Mouse (Mus musculus) G1E (cell line): ENCODE measurements around the gene Creg1. TPM values are rescaled to one million over a fixed set of nuclear protein-coding genes. Genes with fewer than 3 reads are reported as not detected.
A peak's percentile ranks its signal among the peaks of the same experiment; 100 is the strongest.

Experiments
- ATAC-seq: 2 replicates; pipeline ENCODE4 v1.8.0; 2016; ENCODE audit warnings: mild to moderate bottlenecking; ENCODE audit not compliant: insufficient number of reproducible peaks, poor library complexity, low FRiP score, severe bottlenecking; ENCODE audit errors: extremely low read depth
- DNase-seq: peaks from one replicate; pipeline ENCODE4 v3.0.0; 2012; ENCODE audit warnings: low spot score
- H3K27me3 ChIP-seq: 2 replicates; pipeline ENCODE4 v1.6.1; 2012; ENCODE audit warnings: mild to moderate bottlenecking, low read length, inconsistent platforms; ENCODE audit not compliant: insufficient read depth
- H3K36me3 ChIP-seq: replicated peaks from 2 replicates; pipeline ENCODE3; 2012; ENCODE audit warnings: mild to moderate bottlenecking, inconsistent platforms
- H3K4me1 ChIP-seq: 2 replicates; pipeline ENCODE4 v1.6.1; 2012; ENCODE audit warnings: low read depth, low read length, inconsistent platforms, mixed read lengths; ENCODE audit not compliant: insufficient read depth
- H3K4me3 ChIP-seq: 2 replicates; pipeline ENCODE4 v1.5.1; 2012; ENCODE audit warnings: low read depth, mild to moderate bottlenecking, inconsistent platforms, low read length, moderate library complexity, mixed read lengths
- H3K9me3 ChIP-seq: replicated peaks from 2 replicates; pipeline ENCODE4 v1.6.1; 2012; ENCODE audit warnings: inconsistent platforms
- CTCF ChIP-seq: IDR thresholded peaks from 2 replicates; pipeline ENCODE4 v1.5.1; 2012; ENCODE audit warnings: low read depth, low read length, inconsistent platforms, mixed read lengths
- GATA1 ChIP-seq: IDR thresholded peaks from 2 replicates; pipeline ENCODE4 v1.6.1; 2012; ENCODE audit warnings: borderline replicate concordance, low read length, inconsistent platforms, mixed read lengths
- GATA2 ChIP-seq: IDR thresholded peaks from 2 replicates; pipeline ENCODE4 v1.6.1; 2012; ENCODE audit warnings: low read depth, low read length, inconsistent platforms, borderline replicate concordance
- POLR2AphosphoS5 ChIP-seq: IDR thresholded peaks from 2 replicates; pipeline ENCODE4 v1.6.1; 2012; ENCODE audit warnings: low read depth, low read length, inconsistent platforms; ENCODE audit not compliant: insufficient replicate concordance
- TAL1 ChIP-seq: conservative IDR thresholded peaks from 2 replicates; pipeline ENCODE4 v1.6.1; 2012; ENCODE audit warnings: low read depth, low read length, inconsistent platforms, mixed read lengths
- polyA plus RNA-seq: library from polyadenylated mRNA; stranded (reverse); fragments of >175 nt; gene quantifications from 2 replicates; pipeline ENCODE4 v1.2.3, GENCODE M21; 2012
- total RNA-seq, 2 experiments: library from RNA; stranded (forward) in 1 of 2; stranded (reverse) in 1 of 2; fragments of 200-1000 nt in 1 of 2; fragments of >200 nt in 1 of 2; fragmentation: Nextera tagmentation in 1 of 2; gene quantifications; 2 replicates each; pipeline ENCODE4 v1.2.3; 2014 to 2017

The Creg1 gene
- total and polyA plus RNA-seq, 3 experiments = 139 to 514 (median 239) TPM

DNA sequence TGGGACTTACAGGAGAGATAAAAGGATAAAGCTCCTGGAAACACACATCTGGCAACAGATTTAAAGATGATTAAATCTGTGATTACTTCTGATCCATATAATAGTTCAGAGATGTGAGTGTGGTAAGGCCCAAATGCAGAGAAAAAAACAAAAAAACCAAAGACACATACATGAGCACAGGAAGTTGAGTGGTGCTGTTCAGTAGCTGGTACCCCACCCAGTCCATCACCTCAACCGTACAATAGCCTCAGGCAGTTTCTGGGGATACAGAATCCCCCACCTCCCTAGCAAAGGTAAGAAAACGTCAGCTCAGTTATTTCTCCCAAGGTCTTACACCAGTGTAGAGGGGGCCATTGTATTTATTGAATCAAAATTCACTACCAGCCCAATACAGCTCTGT is 47.1 kb downstream of the Creg1 start:
- Histone ChIP-seq H3K4me3 (no peak overlapping the region), H3K4me1 (peaks cover 30% of the 10 kb centered on the region), H3K27me3 (peaks cover 25% of the 10 kb centered on the region), H3K36me3 (no peaks in the 10 kb centered on the region), H3K9me3 (no peaks in the 10 kb centered on the region)
- ATAC-seq (no peak), DNase-seq (no peak)
- TF ChIP-seq GATA2 = no peak
- no peak for TF ChIP-seq CTCF
- TF ChIP-seq TAL1 = no peak
- TF ChIP-seq GATA1 = no peak
- TF ChIP-seq POLR2AphosphoS5 = no peak

DNA sequence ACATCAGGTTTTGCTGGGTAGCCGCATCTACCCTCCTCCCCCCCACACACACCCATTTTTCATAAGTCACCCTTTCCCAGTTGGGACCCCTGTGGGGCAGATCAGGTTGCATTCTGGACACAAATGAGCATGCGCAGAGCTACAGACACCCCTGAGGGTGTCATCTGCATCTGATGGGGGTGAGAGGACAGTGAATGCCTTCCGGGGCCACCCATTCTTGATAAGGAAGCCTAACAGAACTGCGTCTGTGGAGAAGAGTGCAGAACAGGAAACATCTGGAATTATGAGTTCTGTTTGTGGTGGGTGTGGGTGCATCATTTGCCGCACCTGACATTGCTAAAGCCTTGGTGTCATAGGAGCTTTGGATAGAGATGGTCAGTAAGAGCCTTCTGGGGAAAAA is 47.6 kb downstream of the Creg1 start:
- ATAC-seq = peak; percentile 84
- H3K4me1 ChIP-seq = peaks cover 31% of the 10 kb centered on the region
- H3K27me3 ChIP-seq = peaks cover 26% of the 10 kb centered on the region
- H3K4me3 ChIP-seq = no peak overlapping the region
- no peak for TF ChIP-seq TAL1
- no peak for TF ChIP-seq GATA1
- no peak for TF ChIP-seq CTCF
- TF ChIP-seq GATA2 = no peak
- no peak for TF ChIP-seq POLR2AphosphoS5
- H3K9me3 ChIP-seq = no peaks in the 10 kb centered on the region
- H3K36me3 ChIP-seq = no peaks in the 10 kb centered on the region
- peak; percentile 25 for DNase-seq

DNA sequence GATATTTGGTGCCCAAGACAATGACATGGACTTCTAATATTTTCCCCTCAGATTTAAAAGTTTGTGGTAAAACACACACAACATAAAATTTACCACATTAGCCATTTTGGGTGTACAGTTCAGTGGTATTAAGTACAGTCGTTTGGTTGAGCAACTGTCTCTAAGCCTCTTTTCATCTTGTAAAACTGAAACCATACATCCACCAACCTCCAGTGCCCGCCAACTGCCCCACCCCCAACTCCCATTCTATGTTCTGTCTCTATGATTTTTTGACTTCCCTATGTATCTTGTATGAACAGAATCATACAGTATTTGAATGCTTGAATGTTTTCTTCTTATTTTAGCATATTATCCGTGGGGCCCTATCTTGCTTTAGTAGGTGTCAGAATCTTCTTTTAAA is 49.2 kb downstream of the Creg1 start:
- peaks cover 27% of the 10 kb centered on the region for H3K27me3 ChIP-seq
- no peak for ATAC-seq

DNA sequence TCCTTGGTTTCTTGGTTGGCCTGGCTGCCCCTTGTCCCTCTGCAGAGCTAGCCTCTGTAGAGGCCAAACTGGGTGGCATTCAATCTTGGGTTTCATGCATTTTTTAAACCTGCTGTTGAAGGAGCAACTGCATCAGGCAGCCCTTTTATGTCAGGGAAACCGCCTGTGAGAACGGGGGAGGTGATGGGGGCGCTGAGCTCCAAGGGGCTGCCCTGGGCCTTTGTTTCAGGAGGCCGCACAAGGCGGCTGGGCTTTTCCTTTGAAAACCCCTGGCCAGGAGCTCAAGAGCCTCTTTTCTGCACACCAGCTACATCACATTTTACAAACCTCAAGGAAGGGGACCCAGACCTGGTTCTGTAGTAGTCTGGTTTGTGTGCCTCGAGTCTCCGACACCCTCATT is 50.6 kb downstream of the Creg1 start:
- DNase-seq = no peak
- H3K27me3 ChIP-seq = peaks cover 23% of the 10 kb centered on the region
- ATAC-seq = no peak
- peaks cover 52% of the 10 kb centered on the region for H3K4me1 ChIP-seq
- TF ChIP-seq POLR2AphosphoS5 = no peak
- no peak for TF ChIP-seq CTCF
- no peak for TF ChIP-seq GATA2
- TF ChIP-seq TAL1 = no peak
- TF ChIP-seq GATA1 = no peak
- H3K36me3 ChIP-seq = no peaks in the 10 kb centered on the region
- no peak overlapping the region for H3K4me3 ChIP-seq
- H3K9me3 ChIP-seq = no peaks in the 10 kb centered on the region

More for the DNA sequence above, 49.2 kb downstream of the Creg1 start:
- peaks cover 43% of the 10 kb centered on the region for H3K4me1 ChIP-seq
- no peak for DNase-seq
- H3K36me3 ChIP-seq = no peaks in the 10 kb centered on the region
- no peaks in the 10 kb centered on the region for H3K9me3 ChIP-seq
- TF ChIP-seq TAL1 (no peak), POLR2AphosphoS5 (no peak), CTCF (no peak)
- no peak overlapping the region for H3K4me3 ChIP-seq

DNA sequence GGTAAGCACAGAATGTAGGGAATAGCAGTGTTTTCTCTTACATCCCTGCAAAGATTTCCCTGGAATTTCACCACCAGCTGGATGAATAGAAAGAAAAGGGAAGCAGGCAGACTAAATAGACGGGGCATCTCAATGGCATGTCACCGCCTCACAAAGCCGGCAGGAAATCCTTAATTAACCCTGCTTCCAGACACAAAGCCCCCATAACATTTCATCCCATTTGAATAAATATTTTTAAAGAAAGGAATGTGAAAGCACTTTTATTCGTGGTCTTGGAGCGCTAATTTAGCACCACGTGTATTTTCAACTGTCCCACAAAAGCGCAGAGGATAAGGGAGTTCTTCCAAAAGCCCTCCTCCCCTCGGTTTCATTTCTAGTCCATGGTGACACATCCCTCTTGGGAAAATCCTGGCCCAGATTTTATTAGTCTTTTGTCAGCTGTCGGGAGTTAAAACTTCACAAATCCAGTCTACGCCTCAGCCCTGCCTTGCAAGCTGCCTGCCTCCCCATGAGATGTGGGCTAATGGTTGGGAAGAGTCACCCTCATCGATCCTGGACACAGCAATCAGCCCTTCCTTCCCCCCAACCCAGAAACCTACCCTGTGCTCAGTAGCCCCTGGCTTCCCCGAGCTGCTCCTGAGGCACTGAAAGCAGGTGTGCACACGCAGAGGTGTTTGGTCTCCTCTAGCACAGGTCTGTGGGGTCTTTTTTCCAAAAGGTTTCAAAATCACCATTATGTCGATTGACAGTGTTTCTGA is 51.2 kb downstream of the Creg1 start:
- H3K9me3 ChIP-seq = no peaks in the 10 kb centered on the region
- no peak for DNase-seq
- H3K4me3 ChIP-seq = no peak overlapping the region
- TF ChIP-seq GATA1 (no peak), TAL1 (no peak), POLR2AphosphoS5 (no peak), CTCF (no peak), GATA2 (no peak)
- no peak for ATAC-seq
- peaks cover 23% of the 10 kb centered on the region for H3K27me3 ChIP-seq
- H3K36me3 ChIP-seq = no peaks in the 10 kb centered on the region
- H3K4me1 ChIP-seq = peaks cover 58% of the 10 kb centered on the region

DNA sequence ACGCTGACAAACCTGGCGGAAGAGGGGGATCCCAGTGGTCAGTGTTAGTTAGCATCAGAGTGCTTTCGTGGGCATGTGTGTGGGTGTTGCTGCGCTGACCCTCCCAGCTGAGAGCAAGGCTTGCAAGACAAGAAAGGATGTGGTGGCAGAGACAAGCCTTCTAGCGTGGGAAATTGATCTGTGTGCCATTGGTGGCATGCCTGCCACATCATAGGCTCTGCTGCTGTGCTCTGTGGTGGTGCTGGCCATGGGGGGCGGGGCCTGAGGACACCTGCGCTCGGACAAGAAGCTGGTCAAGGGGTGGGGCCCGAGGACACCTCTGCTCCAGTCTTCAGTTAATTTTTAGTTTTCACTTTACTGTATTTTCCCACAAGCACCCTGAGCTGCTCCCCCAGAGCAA is 52.8 kb downstream of the Creg1 start:
- Histone ChIP-seq H3K9me3 (no peaks in the 10 kb centered on the region), H3K4me1 (peaks cover 59% of the 10 kb centered on the region), H3K27me3 (peaks cover 23% of the 10 kb centered on the region), H3K4me3 (no peak overlapping the region), H3K36me3 (no peaks in the 10 kb centered on the region)
- ATAC-seq = no peak
- TF ChIP-seq GATA2 (no peak), POLR2AphosphoS5 (no peak), CTCF (no peak), TAL1 (no peak), GATA1 (no peak)
- DNase-seq = no peak
